ENCODE assay signal across 23 mouse cellular contexts in genomic region chr1:78809819-78810218, GRCm38 (mm10). TPM values are rescaled to one million over a fixed set of nuclear protein-coding genes. Genes with fewer than 3 reads are reported as not detected.
DNase-seq lines count a peak whose midpoint lies in the region; ATAC-seq and TF ChIP-seq lines count a peak whose summit lies in the region.
"Had no signal": no experiment of that assay in that cellular context is flagged by ENCODE, and none has a peak within 500 bp of the region (broad histone marks: within the 10 kb centered on the region; RNA-seq: fewer than 3 reads in every experiment).

No protein-coding gene starts in this region.

- no peak overlapping the region for H3K4me2 ChIP-seq in kidney, postnatal 0 days (ENCODE audit: low read length)
- H3K4me2 ChIP-seq: embryonic facial prominence, embryonic 12.5 days; forebrain, embryonic 13.5 days; forebrain, embryonic 15.5 days had no signal

- ATAC-seq in kidney, postnatal 0 days (replicated peaks; ENCODE audit: low FRiP score, low read depth) = no peak
- ATAC-seq: CD4-positive, CD25-positive, alpha-beta regulatory T cell, adult 4 months; forebrain, embryonic 13.5 days; forebrain, embryonic 15.5 days; forebrain, postnatal 0 days had no signal

- H3K4me1 ChIP-seq in kidney, postnatal 0 days (replicated peaks; ENCODE audit: insufficient read depth, low read length) = no peaks in the 10 kb centered on the region
- H3K4me1 ChIP-seq: embryonic facial prominence, embryonic 10.5 days; forebrain, embryonic 13.5 days had no signal

- TF ChIP-seq CTCF in kidney, postnatal 0 days (IDR thresholded peaks at IDR 0.05; ENCODE audit: low read depth) = no peak

- H3K4me3 ChIP-seq in kidney, postnatal 0 days (replicated peaks; ENCODE audit: low read depth, low read length) = no peak overlapping the region
- H3K4me3 ChIP-seq: embryonic facial prominence, embryonic 10.5 days; embryonic facial prominence, embryonic 12.5 days; forebrain, embryonic 13.5 days; forebrain, embryonic 15.5 days had no signal

- H3K27me3 ChIP-seq in kidney, postnatal 0 days (ENCODE audit: insufficient read depth, low read length) = no peaks in the 10 kb centered on the region
- H3K27me3 ChIP-seq: CH12.LX; embryonic facial prominence, embryonic 12.5 days; forebrain, embryonic 13.5 days; forebrain, embryonic 15.5 days had no signal

- H3K9me3 ChIP-seq in kidney, postnatal 0 days (replicated peaks; ENCODE audit: low read length) = no peaks in the 10 kb centered on the region
- H3K9me3 ChIP-seq: embryonic facial prominence, embryonic 10.5 days; embryonic facial prominence, embryonic 12.5 days; forebrain, embryonic 13.5 days; forebrain, embryonic 15.5 days had no signal

- no peaks in the 10 kb centered on the region for H3K36me3 ChIP-seq in kidney, postnatal 0 days (ENCODE audit: insufficient read depth, low read length)
- H3K36me3 ChIP-seq: embryonic facial prominence, embryonic 10.5 days; embryonic facial prominence, embryonic 12.5 days; forebrain, embryonic 15.5 days had no signal

- WGBS in kidney, postnatal 0 days = 50% methylated on average over 4 of the region's 4 CpGs

- no peak overlapping the region for H3K9ac ChIP-seq in kidney, postnatal 0 days (ENCODE audit: low read depth, low read length)
- H3K9ac ChIP-seq: embryonic facial prominence, embryonic 12.5 days; forebrain, embryonic 13.5 days; forebrain, embryonic 15.5 days; forebrain, postnatal 0 days had no signal

- peak; percentile 92 for DNase-seq in heart, adult 11 months
- DNase-seq in heart, postnatal 4 days = no peak
- DNase-seq in kidney, postnatal 0 days (ENCODE audit: low spot score) = peak; percentile 32
- DNase-seq in kidney, postnatal 10 days = no peak
- DNase-seq in ES-CJ7 (ENCODE audit: low read depth, low spot score) = peak; percentile 1
- DNase-seq: adrenal gland, adult 2 months; adrenal gland, postnatal 10 days; adrenal gland, postnatal 36 days; B cell, adult 2 months; cerebellum, adult 11-12 months; cerebellum, adult 2 months; cerebellum, adult 9-10 months; cerebellum, postnatal 10 days; cerebellum, postnatal 25 days; forebrain, postnatal 0 days had no signal

- H3K27ac ChIP-seq in kidney, postnatal 0 days = no peak overlapping the region
- H3K27ac ChIP-seq: embryonic facial prominence, embryonic 10.5 days; embryonic facial prominence, embryonic 12.5 days; forebrain, embryonic 13.5 days; forebrain, embryonic 15.5 days had no signal

RNA-seq across cellular contexts. Expression of gene Kcne4, which starts 6.7 kb away (rescaled TPM):
- total RNA-seq in heart, postnatal 4 days (2021) = 1 to 10 TPM; 4.3 to 4.9 TPM
- 5.8 TPM in 2 replicates for polyA plus RNA-seq in kidney, postnatal 0 days (2015; fragmentation: Nextera tagmentation; extraction: Ambion mirVana)
- total RNA-seq: CH12.LX, ES-E14, MEL had no signal
- polyA plus RNA-seq: CD4-positive, CD25-positive, alpha-beta regulatory T cell, adult 4 months had no signal

Comparison
In these comparisons a context has a peak if more than half of its experiments do, and no peak if none do; other contexts are left out.
1. DNase-seq: peak in heart, adult 11 months (single experiment), kidney, postnatal 0 days (single experiment) and ES-CJ7 (single experiment); none in heart, postnatal 4 days (single experiment) and kidney, postnatal 10 days (single experiment).